Mouse (Mus musculus) adrenal gland, adult 18-20 months (tissue): ENCODE results near the gene Aldoart1. TPM values are rescaled to one million over a fixed set of nuclear protein-coding genes. Genes with fewer than 3 reads are reported as not detected.

Experiments used
- DNase-seq, 2 experiments: peaks; one replicate each; pipeline ENCODE4 v3.0.0; 2021 to 2022; ENCODE audit warnings: low spot score in 2 of 2
- long read RNA-seq, 2 experiments: library from polyadenylated mRNA; stranded (forward); transcript quantifications; one replicate each; pipeline ENCODE4 v2.0.0; 2021
- total RNA-seq, 2 experiments: library from RNA; stranded (reverse); gene quantifications; 1 replicate in 1 of 2; 2 replicates in 1 of 2; pipeline ENCODE4 v1.2.3; 2021

The Aldoart1 gene
- under 1 TPM in 1 of 2 experiments, not detected in 1; 0.19 TPM for total RNA-seq
- long read RNA-seq, experiment 1, result 0 reads
- long read RNA-seq, experiment 2, result 0 reads

GRCm38 (mm10) chr4:72852534-72852933 lies at the start of gene Aldoart1:
Gene Aldoart1, minus strand, starts transcription at chr4:72852634.
- DNase-seq, result no peak

GRCm38 (mm10) chr4:72901566-72901965 lies 49.1 kb upstream of the Aldoart1 start:
- no peak for DNase-seq

GRCm38 (mm10) chr4:72865371-72866075 lies 13.1 kb upstream of the Aldoart1 start:
- no peak for DNase-seq

- DNase-seq, result no peak
These were observed 8.2 kb downstream of the Aldoart1 start for GRCm38 (mm10) chr4:72844276-72844675.

GRCm38 (mm10) chr4:72843025-72843424 lies 9.4 kb downstream of the Aldoart1 start:
- DNase-seq, result no peak

GRCm38 (mm10) chr4:72836430-72836829 lies 16.0 kb downstream of the Aldoart1 start:
- no peak for DNase-seq

- DNase-seq, result no peak
These were observed 17.0 kb downstream of the Aldoart1 start for GRCm38 (mm10) chr4:72835400-72835799.

GRCm38 (mm10) chr4:72800816-72801215 lies 51.6 kb downstream of the Aldoart1 start:
- no peak for DNase-seq
